Mouse (Mus musculus) ovary, postnatal 10 days (tissue): ENCODE data around the gene Ddx6.
"Not testable (repeated sequence)": the region's sequence is repeated elsewhere in the genome, so short reads cannot be mapped to it uniquely, and the experiment has no call there.

Experiments used
- DNase-seq: peaks from one replicate; pipeline ENCODE4 v3.0.0; 2022; ENCODE audit warnings: low spot score

The Ddx6 gene

DNA sequence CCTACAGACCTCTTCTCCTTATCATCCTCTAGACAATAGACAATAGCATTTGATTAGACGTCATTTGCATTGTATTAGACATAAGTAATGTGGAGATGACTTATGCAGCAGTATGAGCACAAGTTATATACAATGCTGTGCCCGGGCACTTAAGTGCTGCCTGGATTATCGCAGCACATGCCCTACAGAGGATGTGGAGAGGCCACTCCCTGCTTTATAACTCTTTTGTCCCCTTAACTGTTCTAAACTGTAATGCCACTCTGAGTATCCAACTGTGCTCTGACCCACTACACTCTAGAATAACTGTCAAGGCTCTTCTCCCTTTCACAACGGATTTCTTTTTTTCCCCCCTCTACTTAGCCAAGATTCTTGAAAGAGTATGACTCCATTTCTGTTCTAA is 10.8 kb upstream of the Ddx6 start:
- DNase-seq, result no peak

DNA sequence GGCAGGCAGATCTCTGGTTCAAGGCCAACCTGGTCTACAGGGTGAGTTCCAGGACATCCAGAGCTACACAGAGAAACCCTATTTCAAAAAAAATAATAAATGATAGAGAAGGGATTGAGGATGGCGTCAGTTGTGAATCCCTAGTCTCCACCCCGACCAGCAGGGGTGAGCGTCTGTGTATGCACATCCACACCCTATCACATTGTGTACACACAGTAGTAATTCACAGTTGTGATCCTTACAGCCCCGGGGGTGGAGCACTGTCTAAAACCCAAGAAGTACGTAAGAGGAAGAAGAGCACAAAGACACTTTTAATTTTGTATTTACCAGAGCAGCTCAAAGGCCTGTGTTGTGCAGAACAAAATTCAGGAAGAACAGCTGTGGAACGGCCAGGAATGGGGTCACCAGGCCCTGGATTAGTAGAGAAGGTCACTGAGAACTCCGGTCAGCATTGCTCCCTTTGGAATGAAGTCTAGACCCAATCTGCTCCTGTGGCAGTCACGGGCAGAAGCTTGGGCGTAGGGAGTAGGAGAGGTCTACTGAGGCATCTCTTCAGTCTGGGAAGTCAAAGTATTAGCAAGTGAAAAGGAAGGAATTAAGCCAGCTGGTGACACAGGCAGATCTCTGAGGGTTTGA is 9.7 kb upstream of the Ddx6 start:
- DNase-seq, result no peak

DNA sequence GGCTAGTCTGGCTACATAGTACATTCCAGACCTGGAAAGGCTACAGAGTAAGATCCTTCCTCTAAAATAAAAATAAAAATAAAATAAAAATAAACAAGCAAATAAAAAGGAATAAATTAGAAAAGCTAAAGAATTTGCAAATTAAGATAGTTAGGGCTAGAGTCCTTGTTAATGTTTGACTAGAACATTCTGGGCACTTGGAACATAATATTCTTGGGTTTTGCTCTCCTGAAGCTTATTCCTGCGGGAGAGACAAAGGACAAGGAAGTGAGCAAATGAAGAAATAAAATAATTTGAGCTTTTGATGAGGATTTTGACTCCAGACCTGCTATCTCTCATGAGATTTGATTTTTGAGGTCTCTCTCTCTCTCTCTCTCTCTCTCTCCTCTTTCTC is 9.2 kb upstream of the Ddx6 start:
- DNase-seq, result no peak

DNA sequence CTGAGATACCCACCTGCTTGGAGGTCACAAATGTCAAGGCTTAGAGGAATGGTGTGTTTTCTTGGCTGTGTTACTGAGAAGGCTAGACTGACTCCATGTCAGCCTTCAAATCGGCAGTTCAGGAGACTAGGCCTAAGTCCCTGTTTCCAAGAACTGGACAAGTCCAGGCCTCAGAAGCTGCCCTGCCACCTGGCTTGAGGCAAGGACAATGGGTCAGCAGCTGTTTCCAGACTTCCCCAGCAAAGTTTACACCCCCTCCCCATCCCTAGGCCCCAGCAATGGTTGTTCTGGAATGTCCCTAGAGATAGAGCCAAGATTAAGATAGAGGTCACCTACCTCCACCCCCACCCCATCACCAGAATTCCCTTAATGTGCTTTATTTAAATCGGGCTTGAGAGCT is 7.0 kb upstream of the Ddx6 start:
- no peak for DNase-seq

DNA sequence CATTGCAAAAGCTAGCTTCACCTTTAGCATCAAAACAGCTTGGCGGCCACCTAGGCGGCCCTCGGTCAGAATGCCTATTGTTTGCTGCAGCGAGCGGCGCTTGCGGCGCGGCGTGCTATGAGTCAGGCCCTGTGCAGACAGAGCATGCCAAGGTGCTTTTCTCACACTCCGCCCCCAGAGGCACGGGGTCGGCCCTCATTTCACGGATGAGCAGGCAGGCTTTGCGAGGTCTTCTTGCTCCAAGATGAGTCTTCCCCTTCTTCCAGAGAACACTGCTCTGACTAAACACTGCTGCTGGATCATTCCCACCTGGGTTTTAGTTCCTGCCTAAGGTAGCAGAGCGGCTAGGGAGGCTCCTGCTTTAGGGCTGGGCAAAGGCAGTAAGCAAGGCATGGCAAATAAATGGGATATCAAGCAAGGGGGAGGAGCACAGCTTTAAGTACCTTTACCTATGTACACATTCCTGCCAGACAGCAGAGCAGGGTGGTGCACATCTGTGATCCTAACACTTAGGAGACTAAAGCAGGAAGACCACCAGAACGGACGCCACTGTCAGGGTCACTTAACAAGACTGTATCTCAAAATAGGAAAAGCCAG is 5.7 kb upstream of the Ddx6 start:
- no peak for DNase-seq

DNA sequence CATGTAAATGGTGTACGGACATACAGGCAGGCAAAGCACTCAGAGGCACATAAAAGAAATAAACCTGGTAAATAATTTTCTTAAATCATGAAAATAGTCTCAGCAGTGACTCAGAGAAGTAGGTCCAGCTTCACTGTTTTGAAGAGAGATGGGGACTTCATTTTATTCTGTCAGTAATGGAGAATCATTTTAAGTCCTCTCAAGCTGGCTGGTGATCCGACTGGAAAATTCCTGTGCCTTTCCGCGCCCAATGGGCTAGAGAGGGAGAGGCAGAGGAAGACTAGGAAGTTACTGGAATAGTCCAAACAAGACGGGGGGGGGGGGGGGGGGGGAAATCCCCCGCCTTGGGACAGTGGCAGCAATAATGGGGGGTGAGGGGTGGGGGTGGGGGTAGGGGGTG is 5.1 kb upstream of the Ddx6 start:
- DNase-seq, result no peak

DNA sequence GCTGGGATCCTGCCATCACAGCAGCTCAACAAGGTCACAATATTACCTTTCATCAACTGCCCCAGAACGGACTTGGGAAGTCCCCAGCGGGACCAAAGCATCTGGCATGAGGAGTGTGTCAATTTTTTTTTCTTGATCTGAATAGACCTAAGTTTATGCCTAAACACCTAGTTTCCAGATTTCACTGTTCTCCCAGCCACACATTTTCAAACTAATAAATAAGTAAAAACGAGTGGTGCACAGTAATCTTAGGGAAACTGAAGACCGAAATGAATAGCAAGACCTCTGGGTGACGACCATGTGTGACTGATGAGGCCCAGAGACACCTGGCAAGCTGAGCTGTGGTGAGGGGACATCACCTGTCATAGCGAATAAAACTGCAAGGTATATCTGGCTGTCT is 3.9 kb upstream of the Ddx6 start:
- no peak for DNase-seq

DNA sequence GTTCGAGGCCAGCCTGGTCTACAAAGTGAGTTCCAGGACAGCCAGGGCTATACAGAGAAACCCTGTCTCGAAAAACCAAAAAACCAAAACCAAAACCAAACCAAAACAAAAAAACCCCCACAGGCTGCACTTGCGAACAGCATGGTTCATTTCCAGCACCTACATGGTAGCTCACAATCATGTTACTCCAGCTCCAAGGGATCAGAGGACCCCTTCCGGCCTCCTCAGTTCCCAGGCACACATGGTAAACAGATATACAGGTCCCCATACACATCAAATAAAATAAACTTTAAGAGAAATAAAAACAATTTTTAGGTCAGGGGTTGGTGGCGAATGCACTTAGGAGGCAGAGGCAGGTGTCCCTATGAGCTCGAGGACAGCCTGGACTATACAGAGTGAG is 1.9 kb upstream of the Ddx6 start:
- no peak for DNase-seq

DNA sequence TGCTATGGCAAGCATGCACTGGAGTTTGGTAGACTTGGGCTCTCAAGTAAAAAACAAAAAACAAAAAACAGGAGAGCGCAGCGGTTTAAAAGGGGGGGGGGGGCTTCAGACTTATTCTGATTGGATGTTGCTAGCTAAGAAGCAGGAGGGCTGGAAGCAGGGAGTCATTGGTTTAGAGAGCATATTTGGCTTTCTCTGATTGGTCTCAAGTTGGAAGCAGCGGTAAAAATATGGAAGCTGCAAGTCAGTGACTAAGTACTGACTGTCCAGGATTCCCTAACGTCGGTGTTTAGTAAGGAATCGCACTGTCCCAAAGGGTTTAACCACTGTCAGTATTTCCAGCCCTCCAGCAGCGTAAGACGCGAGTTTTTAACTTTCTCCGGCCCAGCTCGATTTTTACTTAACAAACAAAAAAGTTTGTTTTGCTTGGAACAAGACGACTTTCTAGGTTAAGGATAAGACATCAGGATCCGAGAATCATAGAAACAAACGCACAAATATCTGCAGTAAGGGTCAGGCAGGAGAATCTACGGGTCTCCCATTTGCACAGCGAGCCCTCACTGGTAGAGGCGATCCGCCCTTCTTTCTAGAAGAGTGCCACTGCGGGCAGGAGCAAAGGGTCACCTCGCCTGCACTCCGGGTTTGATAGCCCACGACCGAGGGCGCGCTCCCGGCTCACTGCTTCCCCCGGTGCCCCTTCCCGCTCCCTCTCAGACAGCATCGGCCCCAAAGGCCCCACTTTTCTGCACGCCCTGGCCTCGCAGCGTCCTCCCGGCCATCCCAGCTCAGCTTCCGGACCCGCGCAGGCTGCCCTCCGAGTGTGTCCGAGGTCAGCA is 1.0 kb upstream of the Ddx6 start:
- peak; percentile 13 for DNase-seq

DNA sequence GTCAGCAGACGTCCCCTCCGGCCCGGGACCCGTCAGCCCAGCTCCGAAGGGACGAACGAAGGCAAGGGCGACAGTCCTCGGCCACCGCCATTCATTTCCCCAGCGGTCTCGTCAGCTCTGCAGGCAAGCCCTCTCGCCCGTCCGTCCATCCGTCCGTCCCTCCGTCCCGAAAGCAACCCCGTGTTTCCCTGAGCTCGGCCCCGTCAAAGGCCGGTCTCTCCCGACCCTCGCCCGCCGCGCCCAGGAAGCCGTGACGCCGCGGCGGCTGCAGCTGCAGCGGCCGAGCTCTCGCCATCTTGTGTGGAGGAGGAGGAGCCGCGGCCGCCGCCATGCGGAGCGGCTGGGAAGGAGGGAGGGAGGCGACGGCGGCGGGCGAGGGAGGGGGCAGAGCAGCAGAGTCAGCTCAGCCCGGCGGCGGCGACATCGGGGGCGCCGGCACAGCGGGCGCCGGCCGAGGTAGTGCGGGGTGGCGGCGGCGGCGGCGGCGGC is 358 bp upstream of the Ddx6 start:
- peak; percentile 75 for DNase-seq

DNA sequence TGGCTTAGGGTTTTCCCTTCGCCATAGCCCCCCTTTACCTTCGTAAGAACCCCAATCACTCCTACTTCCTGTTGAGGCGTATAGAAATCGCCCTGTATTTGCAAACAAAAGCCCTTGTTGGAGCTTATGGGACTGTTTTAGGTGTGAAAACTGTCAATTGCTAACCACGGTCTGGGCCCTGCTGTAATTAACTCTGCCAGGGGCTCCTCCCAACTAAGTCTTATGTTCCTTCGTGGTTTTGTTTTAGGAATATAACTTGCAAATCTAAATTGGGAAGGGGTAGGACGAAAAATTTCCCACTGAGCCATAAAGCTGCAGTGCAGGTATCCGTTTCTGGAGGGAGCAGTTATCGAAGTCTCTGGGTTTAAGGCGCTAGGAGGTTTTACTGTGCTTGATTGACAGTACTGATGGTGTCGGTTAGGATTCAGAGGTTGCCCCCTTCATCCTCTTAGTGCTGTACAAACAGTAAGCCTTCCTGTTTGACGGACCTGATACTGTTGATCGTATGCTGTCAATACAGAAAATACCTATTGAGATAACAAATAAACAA is 999 bp downstream of the Ddx6 start:
- no peak for DNase-seq

DNA sequence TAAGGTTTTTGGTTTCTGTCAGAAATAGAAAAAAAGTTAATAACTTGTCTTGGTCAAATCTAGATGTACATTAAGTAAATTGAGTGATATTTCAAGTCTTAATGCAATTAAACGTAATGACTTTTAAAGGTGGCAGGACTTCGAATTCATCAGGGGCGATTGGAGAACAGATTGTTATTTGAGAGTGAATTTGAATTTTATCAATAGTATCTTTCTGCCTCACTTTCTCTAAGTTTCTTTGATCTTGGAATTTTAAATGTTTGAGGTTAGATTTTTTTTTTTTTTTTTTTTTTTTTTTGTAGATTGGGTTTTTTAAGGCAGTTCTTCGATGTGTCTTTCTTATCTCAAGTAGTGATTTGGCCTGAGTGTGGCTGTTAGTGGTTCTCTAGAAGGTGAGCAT is 2.0 kb downstream of the Ddx6 start:
- no peak for DNase-seq

DNA sequence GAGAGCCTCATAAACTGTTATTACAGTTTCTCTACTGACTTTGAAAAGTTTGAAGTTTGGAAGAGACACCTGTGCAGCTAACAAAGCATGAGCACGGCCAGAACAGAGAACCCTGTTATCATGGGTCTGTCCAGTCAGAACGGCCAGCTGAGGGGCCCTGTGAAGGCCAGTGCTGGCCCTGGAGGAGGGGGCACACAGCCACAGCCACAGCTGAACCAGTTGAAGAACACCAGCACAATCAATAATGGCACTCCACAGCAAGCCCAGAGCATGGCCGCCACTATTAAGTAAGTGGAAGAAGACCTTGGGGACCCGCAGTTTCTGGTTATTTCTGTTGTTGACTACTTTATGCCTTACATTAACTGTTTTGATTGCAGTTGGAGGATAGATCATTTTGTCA is 2.6 kb downstream of the Ddx6 start:
- no peak for DNase-seq

DNA sequence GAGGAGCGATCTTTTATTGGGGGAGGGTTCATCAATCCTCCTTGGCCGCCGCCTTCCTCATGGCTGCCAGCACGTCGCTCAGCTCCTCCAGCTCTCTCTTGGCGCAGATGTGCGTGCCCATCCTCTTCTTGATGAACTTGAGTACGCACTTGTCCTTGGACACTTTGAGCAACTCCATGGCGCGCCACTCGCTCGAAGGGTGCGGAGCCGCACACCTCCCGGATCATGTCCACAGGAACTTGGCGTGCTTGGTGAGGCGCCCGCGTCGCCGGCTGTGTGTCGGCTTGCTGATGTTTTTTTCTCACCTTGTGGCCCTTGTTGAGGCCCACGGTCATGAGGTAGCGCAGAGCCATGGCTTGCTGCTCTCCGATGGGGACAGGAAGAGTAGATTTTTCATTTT is 5.7 kb downstream of the Ddx6 start:
- DNase-seq, result no peak

DNA sequence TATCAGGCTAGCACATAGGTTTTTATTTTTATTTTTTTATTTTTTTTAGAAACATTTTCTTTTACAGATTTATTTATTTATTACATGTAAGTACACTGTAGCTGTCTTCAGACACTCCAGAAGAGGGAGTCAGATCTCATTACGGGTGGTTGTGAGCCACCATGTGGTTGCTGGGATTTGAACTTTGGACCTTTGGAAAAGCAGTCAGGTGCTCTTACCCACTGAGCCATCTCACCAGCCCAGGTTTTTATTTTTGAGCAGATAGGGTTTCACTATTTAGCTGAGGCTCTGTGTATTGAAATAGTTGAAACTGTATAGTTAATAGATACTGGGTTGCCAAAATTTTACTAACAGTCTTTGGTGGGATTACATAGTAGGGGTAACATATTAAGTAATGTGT is 8.4 kb downstream of the Ddx6 start:
- not testable (repeated sequence) for DNase-seq

DNA sequence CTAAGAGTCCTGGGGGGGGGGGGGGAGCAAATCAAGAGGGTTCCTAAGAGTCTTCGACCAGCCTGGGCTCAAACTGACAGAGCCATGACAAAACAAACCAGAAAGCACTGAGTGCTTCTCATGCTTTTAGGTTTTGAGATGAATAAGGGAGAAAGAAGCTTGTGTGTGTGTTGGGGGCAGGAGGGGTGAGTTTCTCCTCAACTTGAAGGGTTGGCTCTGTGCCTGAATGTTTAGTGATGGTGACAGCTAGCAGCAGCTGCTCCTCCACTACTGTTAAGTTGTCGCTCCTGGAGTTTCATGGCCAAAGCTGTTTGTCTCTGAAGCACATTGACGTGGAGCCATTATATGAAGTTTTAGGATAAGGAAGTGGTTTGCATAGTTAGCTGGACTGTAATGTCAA is 16.4 kb downstream of the Ddx6 start:
- no peak for DNase-seq

DNA sequence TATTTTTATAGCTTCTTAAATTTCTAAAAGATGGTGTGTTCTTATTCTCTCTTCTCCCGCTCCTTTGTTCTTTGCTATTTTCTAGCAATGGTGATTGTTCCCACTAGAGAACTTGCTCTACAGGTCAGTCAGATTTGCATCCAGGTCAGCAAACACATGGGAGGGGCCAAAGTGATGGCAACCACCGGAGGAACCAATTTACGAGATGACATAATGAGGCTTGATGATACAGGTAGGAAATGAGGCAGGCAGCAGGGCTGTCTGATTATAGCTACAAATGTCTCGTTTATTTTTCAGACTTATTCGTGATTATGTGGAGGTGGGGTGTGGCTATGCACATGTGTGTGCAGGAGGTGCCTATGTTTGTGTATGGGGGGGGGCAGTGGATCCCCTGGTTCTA is 19.7 kb downstream of the Ddx6 start:
- no peak for DNase-seq

DNA sequence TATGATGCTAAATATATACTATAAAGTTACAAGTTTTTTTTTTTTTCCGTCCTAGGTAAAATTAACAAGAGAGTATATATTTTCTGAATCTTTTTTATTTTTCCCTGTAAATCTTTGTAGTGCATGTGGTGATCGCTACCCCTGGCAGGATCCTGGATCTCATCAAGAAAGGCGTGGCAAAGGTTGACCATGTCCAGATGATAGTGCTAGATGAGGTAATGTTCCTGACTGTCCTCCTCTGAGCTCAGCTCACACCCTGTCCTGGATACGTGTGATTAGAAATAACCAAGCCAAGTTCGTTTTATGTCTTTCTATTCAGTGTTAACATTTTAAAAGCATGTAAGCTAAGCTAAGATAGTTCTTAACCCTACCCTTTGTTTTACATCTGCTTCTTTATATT is 21.6 kb downstream of the Ddx6 start:
- no peak for DNase-seq

DNA sequence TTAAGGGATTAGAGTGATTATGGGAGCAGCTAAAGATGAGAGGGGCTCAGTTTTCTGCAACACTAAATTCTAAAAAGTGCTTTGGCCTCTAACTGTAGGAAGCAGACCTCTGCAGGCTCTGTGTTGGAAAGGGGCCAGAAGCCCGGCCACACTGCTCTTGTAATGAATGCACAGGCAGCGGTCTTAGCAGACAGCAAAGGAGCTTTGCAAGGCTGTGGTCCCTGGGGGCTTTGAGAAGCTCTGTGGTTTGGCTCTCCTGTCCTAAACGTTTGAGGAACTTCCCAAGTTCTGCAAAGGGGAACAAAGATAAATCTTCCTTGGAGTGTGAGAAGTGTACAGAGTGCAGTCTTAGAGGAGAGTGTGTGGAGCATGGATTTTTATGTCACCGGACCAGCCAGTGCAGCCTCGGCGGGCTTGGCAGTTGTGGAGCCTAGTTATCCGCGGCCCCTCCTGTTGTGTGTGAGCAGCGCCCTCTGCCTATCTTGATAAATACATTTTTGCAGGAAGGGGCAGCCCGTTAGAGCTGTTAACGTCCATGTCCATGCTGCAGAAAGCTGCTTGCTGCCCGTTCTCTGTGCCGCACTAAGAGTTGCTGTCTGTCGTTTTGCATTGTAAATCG is 33.0 kb downstream of the Ddx6 start:
- no peak for DNase-seq

DNA sequence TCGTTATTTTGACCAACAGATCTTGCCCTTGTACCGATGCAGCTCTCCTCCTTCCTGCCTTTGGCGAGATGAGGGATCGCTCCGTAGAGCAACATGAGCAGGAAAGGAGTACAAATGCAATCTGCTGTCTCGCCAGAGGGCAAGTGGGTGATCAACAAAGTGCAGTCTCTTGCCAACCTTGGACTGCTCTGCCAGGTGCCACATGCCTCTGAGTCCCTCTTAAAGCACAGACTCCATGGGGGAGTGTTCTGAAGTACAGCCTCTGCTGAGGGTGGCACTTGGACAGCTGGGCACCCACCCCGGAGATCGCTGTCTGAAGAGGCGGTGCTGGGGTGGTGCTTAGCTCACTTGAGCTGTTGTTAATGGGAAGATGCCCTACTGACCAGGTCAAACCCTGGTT is 34.0 kb downstream of the Ddx6 start:
- not testable (repeated sequence) for DNase-seq

DNA sequence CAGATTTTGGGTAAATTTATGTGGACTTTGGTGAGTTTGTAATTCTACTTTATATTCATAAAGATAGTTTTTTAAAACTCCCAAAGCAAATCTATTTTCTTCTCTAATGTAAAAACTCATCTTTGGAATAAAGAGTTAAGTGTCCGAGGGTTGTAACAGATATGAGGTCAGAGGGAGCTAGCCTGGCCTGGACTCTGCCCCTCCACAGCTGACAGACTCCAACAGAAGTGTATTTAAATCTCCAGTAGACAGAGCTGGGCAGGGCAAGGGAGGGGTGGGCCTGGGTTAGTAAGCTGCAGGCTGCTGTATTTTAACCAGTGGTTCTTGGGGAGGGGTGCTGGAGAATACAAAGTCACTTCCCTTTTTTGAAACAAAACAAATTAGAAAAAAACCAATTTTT is 35.3 kb downstream of the Ddx6 start:
- DNase-seq, result not testable (repeated sequence)

DNA sequence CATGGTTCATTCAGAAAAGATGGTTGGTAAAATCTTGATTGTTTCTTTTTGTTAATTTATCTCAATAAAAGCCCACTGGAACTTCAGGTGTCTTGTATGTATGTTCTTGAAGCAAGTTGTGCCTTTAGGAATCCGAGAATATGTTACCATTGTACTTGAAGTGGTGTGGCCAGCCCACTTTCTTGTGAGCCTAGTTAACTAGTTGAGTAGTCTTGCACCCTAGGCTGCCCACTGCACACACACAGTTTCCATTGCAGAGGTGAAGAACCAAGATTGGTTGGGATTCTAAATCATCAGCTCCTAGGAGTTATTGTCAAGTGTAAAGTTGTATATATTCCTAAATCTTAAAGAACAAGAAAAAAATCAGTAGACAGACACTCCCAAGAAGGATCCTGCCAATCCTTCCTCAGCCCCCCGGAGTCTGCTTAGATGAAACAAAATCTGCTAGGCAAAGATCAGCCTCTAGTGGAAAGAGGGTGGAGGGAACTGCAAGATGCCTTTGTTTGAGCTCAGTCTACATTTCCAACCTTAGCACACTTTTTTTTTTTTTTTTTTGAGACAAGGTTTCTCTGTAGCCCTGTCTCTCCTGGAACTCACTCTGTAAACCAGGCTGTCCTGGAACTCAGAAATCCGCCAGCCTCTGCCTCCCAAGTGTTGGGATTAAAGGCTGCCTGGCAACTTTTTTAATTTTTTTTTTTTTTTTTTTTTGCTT is 36.1 kb downstream of the Ddx6 start:
- no peak for DNase-seq
